Mouse (Mus musculus) spleen, embryonic (tissue): ENCODE results near the gene Adamts9.

ENCODE experiments used
- CTCF ChIA-PET: fragments of 350-600 bp; sonication (Branson Sonifier 250); formaldehyde crosslinking; loops from one replicate; lab custom pipeline; 2022; lab: Charles Lee

The Adamts9 gene

DNA sequence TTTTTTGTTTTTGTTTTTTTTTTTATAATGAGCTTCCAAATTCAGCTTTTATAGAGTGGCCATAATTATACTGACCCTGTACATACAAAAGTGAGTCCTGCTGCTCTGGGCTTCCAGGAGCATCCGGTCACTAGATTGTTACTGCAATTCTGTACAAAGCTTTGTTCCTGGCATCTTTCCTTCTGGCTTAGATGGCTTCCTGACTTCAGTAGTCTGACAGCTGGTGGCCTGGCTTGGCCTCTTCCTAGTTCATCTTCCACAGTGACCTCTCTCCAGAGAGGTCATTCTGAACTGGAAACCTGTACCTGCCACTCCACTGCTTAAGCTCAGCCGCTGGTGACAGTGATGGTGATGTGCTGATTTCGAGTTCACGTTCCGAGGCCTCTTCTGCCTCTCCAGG, 217.2 kb downstream of the Adamts9 start:
- CTCF ChIA-PET, result no interaction called here

DNA sequence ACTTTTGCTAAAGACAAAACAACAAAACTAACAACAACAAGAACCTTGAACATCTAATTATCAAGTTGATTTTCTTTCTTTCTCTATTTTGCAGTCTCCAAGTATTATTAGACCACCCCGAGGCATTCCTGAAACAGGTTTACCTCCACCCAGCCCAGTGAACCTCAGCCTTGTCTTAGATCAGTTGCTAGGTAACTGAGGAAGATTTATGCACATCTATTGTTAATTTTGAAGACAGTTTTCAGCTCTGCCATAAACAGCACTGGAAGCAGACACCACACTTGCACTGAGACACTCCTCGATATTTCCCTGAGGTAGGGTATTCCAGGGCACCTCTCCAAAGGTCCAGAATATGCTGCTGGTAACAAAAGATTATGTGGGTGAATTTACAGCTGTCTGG, 218.9 kb downstream of the Adamts9 start:
- CTCF ChIA-PET, result no interaction called here
